Comparison of ENCODE assay signal across 8 mouse cellular contexts in the genomic region with DNA sequence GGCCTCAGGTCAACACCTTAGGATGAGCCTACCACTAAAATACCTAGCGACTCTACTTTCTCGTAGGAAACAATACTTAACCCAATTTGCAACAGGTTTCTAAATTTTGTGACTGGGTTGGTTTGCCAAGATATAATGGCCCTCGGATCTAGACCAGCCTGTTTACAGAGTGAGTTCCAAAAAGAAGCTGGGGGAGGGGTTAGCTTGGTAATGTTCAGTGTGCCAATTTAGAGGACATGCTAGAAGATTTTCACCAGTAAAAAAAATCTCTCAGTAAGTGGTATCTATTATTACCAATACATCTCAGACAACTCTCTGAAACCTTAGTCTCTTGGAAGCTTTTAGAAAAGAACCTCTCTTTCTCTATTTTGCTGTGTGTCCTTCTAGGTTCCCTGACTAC. TPM values are rescaled to one million over a fixed set of nuclear protein-coding genes. Genes with fewer than 3 reads are reported as not detected.
A peak's percentile ranks its signal among the peaks of the same experiment; 100 is the strongest.
DNase-seq lines count a peak whose midpoint lies in the region; ATAC-seq and TF ChIP-seq lines count a peak whose summit lies in the region.

No protein-coding gene starts in this region.

- DNase-seq in kidney, adult 2 months: no peak
- no peak for DNase-seq in kidney, postnatal 10 days
- DNase-seq in c-Kit-positive CD71-positive TER-119-positive erythroid progenitor cells, embryonic 14.5 days (ENCODE audit: low spot score): peak; percentile 18
- DNase-seq in midbrain, embryonic 11.5 days (ENCODE audit: low spot score, missing footprints): peak; percentile 81
- no peak for DNase-seq in right cerebral cortex, postnatal 36 days (ENCODE audit: low spot score in 2 of 2)
- DNase-seq in natural killer cell, adult 2 months (ENCODE audit: low spot score in 2 of 2): no peak
- DNase-seq in left cerebral cortex, adult 8-10 months (ENCODE audit: low spot score in 2 of 2): no peak

- no peak for TF ChIP-seq CTCF in kidney, adult 2 months (conservative IDR thresholded peaks at IDR 0.05; ENCODE audit: insufficient read depth, insufficient read length, low read depth, low read length)

- no peaks in the 10 kb centered on the region for H3K4me1 ChIP-seq in kidney, adult 2 months (ENCODE audit: control insufficient read depth, insufficient read depth, low read length)
- peaks cover 10% of the 10 kb centered on the region for H3K4me1 ChIP-seq in hindbrain, embryonic 13.5 days (replicated peaks)
- H3K4me1 ChIP-seq in midbrain, embryonic 11.5 days (ENCODE audit: control insufficient read depth, insufficient read depth, low read length): peaks cover 2% of the 10 kb centered on the region; the same call in 1 of the 2 replicates

- peak overlapping the region; percentile 72; the same call in 1 of the 2 replicates for H3K9ac ChIP-seq in hindbrain, embryonic 13.5 days
- peak overlapping the region; percentile 77; the same call in 1 of the 2 replicates for H3K9ac ChIP-seq in midbrain, embryonic 11.5 days (ENCODE audit: low read length)

- 86% methylated on average over 3 of the region's 3 CpGs for WGBS in kidney, adult 2 months
- WGBS in hindbrain, embryonic 13.5 days: 89% methylated on average over 3 of the region's 3 CpGs
- 94% methylated on average over 3 of the region's 3 CpGs for WGBS in midbrain, embryonic 11.5 days

- peak overlapping the region; percentile 76 for H3K4me2 ChIP-seq in hindbrain, embryonic 13.5 days
- H3K4me2 ChIP-seq in midbrain, embryonic 11.5 days: peak overlapping the region; percentile 67

- H3K27ac ChIP-seq in kidney, adult 2 months (ENCODE audit: insufficient read depth, low read depth, low read length): no peak overlapping the region
- no peak overlapping the region for H3K27ac ChIP-seq in hindbrain, embryonic 13.5 days
- H3K27ac ChIP-seq in midbrain, embryonic 11.5 days (ENCODE audit: low read depth, low read length): no peak overlapping the region

- H3K9me3 ChIP-seq in hindbrain, embryonic 13.5 days: no peaks in the 10 kb centered on the region
- no peaks in the 10 kb centered on the region for H3K9me3 ChIP-seq in midbrain, embryonic 11.5 days (ENCODE audit: control insufficient read depth, low read length)

- H3K4me3 ChIP-seq in kidney, adult 2 months (ENCODE audit: insufficient read depth, low read depth, low read length): peak overlapping the region; percentile 35; the same call in 1 of the 2 replicates
- H3K4me3 ChIP-seq in hindbrain, embryonic 13.5 days: peak overlapping the region; percentile 45
- peak overlapping the region; percentile 40; the same call in 1 of the 2 replicates for H3K4me3 ChIP-seq in midbrain, embryonic 11.5 days (ENCODE audit: low read depth, low read length)

- no peak for TF ChIP-seq POLR2A in kidney, adult 2 months (IDR thresholded peaks at IDR 0.05; ENCODE audit: low read depth, low read length)

- ATAC-seq in hindbrain, embryonic 13.5 days (ENCODE audit: low FRiP score): no peak
- ATAC-seq in midbrain, embryonic 11.5 days (ENCODE audit: low FRiP score): no peak

- no peaks in the 10 kb centered on the region for H3K36me3 ChIP-seq in kidney, adult 2 months (ENCODE audit: control insufficient read depth, insufficient read depth, low read length)
- peaks cover 16% of the 10 kb centered on the region for H3K36me3 ChIP-seq in hindbrain, embryonic 13.5 days
- no peaks in the 10 kb centered on the region for H3K36me3 ChIP-seq in midbrain, embryonic 11.5 days (ENCODE audit: control insufficient read depth, insufficient read depth, low read length)

- H3K27me3 ChIP-seq in kidney, adult 2 months (replicated peaks; ENCODE audit: control insufficient read depth, insufficient read depth, low read length): no peaks in the 10 kb centered on the region
- peaks cover 3% of the 10 kb centered on the region; the same call in 1 of the 2 replicates for H3K27me3 ChIP-seq in hindbrain, embryonic 13.5 days
- no peaks in the 10 kb centered on the region; the same call in 1 of the 2 replicates for H3K27me3 ChIP-seq in midbrain, embryonic 11.5 days (ENCODE audit: control insufficient read depth, insufficient read depth, low read length)

RNA-seq across cellular contexts. Expression of a gene that starts 9.5 kb away (rescaled TPM):
- polyA plus RNA-seq in kidney, adult 2 months (2012; rRNA removed): 6.7 and 9.4 TPM in 2 replicates
- polyA plus RNA-seq in hindbrain, embryonic 13.5 days (2015; fragmentation: Nextera tagmentation; extraction: Ambion mirVana): 16.4 and 17.0 TPM in 2 replicates
- 6.6 and 6.9 TPM in 2 replicates for polyA plus RNA-seq in midbrain, embryonic 11.5 days (2014; fragmentation: Nextera tagmentation; extraction: Ambion mirVana)
- 10 to 100 TPM; 20.0 to 24.1 (median 21.1) TPM for total RNA-seq in left cerebral cortex, adult 8-10 months (2022)

RNA-seq across cellular contexts. Expression of a gene that starts 23.4 kb away (rescaled TPM):
- 8.1 and 8.5 TPM in 2 replicates for polyA plus RNA-seq in kidney, adult 2 months (2012; rRNA removed)
- 20.0 and 22.5 TPM in 2 replicates for polyA plus RNA-seq in hindbrain, embryonic 13.5 days (2015; fragmentation: Nextera tagmentation; extraction: Ambion mirVana)
- 12.0 and 13.1 TPM in 2 replicates for polyA plus RNA-seq in midbrain, embryonic 11.5 days (2014; fragmentation: Nextera tagmentation; extraction: Ambion mirVana)
- 10 to 100 TPM; 17.5 to 19.1 (median 18.2) TPM for total RNA-seq in left cerebral cortex, adult 8-10 months (2022)

Comparison
In these comparisons a context has a peak if more than half of its experiments do, and no peak if none do; other contexts are left out.
1. DNase-seq: peak in c-Kit-positive CD71-positive TER-119-positive erythroid progenitor cells, embryonic 14.5 days (single experiment) and midbrain, embryonic 11.5 days (single experiment); none in kidney, adult 2 months (single experiment), kidney, postnatal 10 days (single experiment), right cerebral cortex, postnatal 36 days (0 of 2), natural killer cell, adult 2 months (0 of 2) and left cerebral cortex, adult 8-10 months (0 of 2).
2. Peak in every context shown above with its lines, with median percentiles within 50 percentile points of each other: H3K4me3 ChIP-seq.